Mouse (Mus musculus) cerebellum, postnatal 36 days (tissue): Measurements from ENCODE around the gene Bcl10.
"Not testable (repeated sequence)": the region's sequence is repeated elsewhere in the genome, so short reads cannot be mapped to it uniquely, and the experiment has no call there.

Experiments
- DNase-seq, 2 experiments: peaks; one replicate each; pipeline ENCODE4 v3.0.0; 2021 to 2022; ENCODE audit warnings: mixed read lengths in 2 of 2

Gene Bcl10

GRCm38 (mm10) chr3:145951287-145952165, 28.9 kb downstream of the Bcl10 start:
- DNase-seq: no peak

- no peak for DNase-seq
Observed at GRCm38 (mm10) chr3:145952945-145953344, 30.3 kb downstream of the Bcl10 start.

GRCm38 (mm10) chr3:145953411-145953810, 30.8 kb downstream of the Bcl10 start:
- no peak for DNase-seq

GRCm38 (mm10) chr3:145959824-145960223, 37.2 kb downstream of the Bcl10 start:
- DNase-seq: no peak

GRCm38 (mm10) chr3:145962411-145962810, 39.8 kb downstream of the Bcl10 start:
- no peak for DNase-seq

- DNase-seq: no peak
Observed at GRCm38 (mm10) chr3:145963101-145964017, 40.8 kb downstream of the Bcl10 start.

GRCm38 (mm10) chr3:145964018-145964387, 41.4 kb downstream of the Bcl10 start:
- DNase-seq: no peak

GRCm38 (mm10) chr3:145964473-145964872, 41.9 kb downstream of the Bcl10 start:
- no peak for DNase-seq

- not testable (repeated sequence) for DNase-seq
Observed at GRCm38 (mm10) chr3:145965583-145965982, 43.0 kb downstream of the Bcl10 start.

GRCm38 (mm10) chr3:145966806-145967205, 44.2 kb downstream of the Bcl10 start:
- no peak for DNase-seq

- no peak for DNase-seq
Observed at GRCm38 (mm10) chr3:145969031-145969501, 46.5 kb downstream of the Bcl10 start.

- DNase-seq: no peak
Observed at GRCm38 (mm10) chr3:145971501-145971900, 48.9 kb downstream of the Bcl10 start.

GRCm38 (mm10) chr3:145974986-145975385, 52.4 kb downstream of the Bcl10 start:
- DNase-seq: no peak
